Mouse (Mus musculus): ENCODE measurements at regions not wholly inside any gene's neighbourhood (a gene's known extent, or its start where the extent isn't known, plus 50 kb on each side); places are given as distances from the start of the nearest gene placed in this dataset.
"Not testable (repeated sequence)": the region's sequence is repeated elsewhere in the genome, so short reads cannot be mapped to it uniquely, and the experiment has no call there.

DNA sequence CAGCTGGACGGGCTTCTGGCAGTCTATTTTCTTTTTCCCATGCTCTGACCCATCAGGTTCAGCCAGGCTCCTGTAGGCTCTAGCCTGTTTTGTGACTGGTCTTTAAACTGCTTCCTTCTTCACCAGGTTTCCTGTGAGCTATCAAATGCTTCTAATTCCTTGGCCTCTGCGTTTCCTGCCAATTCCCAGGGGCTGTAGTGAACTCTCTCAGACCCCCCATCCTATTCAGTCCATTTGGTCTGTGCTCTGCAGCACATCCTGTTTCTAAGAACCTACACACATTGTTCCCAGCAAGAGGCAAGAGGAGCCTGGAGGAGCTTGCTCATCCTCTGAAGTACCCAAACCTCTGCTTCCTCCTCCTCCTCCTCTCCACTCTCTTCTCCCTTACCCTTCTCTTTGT lies 209.3 kb downstream of the Ankrd50 start:
- H3K27ac ChIP-seq: no peak overlapping the region
- DNase-seq (ENCODE audit: low spot score) (no peak), ATAC-seq (ENCODE audit: low FRiP score) (no peak)
- H3K4me3 ChIP-seq (replicated peaks; ENCODE audit: low read length): no peak overlapping the region
- H3K27me3 ChIP-seq (ENCODE audit: control insufficient read depth, insufficient read depth, low read length): no peaks in the 10 kb centered on the region
- no peak overlapping the region for H3K4me2 ChIP-seq (replicated peaks)
- H3K4me1 ChIP-seq (replicated peaks; ENCODE audit: control insufficient read depth, insufficient read depth, low read length): no peaks in the 10 kb centered on the region
- H3K36me3 ChIP-seq (replicated peaks; ENCODE audit: control insufficient read depth, insufficient read depth): no peaks in the 10 kb centered on the region
- H3K9me3 ChIP-seq (ENCODE audit: control insufficient read depth, low read length): no peaks in the 10 kb centered on the region
- no peak overlapping the region for H3K9ac ChIP-seq
- WGBS: 61% methylated on average over 2 of the region's 2 CpGs

DNA sequence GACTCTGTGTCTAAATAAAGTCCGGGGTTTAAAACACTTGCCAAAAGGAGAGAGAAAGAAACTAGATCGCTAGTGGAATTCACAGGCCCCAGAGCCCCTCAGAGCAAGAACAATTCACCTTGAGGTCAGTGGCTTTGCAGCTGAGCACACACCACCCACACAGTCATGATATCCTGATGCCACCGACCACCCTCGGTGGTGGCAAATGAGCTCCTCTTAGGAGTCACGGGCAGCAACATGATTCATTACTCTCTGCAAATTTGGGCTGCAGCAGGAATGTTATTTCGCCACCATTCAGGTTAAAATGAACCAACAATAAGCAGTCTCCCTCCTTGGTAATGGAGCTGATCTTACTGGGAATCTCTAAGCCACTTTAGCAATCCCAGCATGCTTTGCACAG lies 213.9 kb downstream of the Ankrd50 start:
- Histone ChIP-seq H3K27ac (no peak overlapping the region), H3K4me3 (replicated peaks; ENCODE audit: low read length) (no peak overlapping the region), H3K36me3 (replicated peaks; ENCODE audit: control insufficient read depth, insufficient read depth) (no peaks in the 10 kb centered on the region), H3K4me2 (replicated peaks) (no peak overlapping the region), H3K9me3 (ENCODE audit: control insufficient read depth, low read length) (no peaks in the 10 kb centered on the region; the same call in 1 of the 2 replicates), H3K9ac (no peak overlapping the region), H3K27me3 (ENCODE audit: control insufficient read depth, insufficient read depth, low read length) (no peaks in the 10 kb centered on the region), H3K4me1 (replicated peaks; ENCODE audit: control insufficient read depth, insufficient read depth, low read length) (no peaks in the 10 kb centered on the region)
- DNase-seq (ENCODE audit: low spot score) (no peak), ATAC-seq (ENCODE audit: low FRiP score) (no peak)
- WGBS: 74% methylated on average over 6 of the region's 6 CpGs

DNA sequence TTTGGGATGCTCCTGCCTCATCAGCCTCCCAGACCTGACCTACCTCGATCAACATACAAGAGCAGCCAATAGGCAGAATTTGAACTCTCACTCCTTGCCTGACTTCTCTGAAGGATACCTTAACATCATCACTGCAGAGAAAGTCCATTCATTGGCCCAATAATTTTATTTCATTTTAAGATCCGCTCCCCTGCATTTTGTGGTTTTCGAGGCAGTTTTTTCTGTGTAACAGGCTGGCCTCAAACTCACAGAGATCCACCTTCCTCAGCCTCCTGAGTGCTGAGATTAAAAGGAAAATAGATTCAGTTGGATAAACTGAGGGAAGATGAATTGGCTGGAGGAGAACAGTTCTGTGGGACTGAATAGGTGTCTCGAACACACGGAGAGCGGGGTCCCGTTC lies 216.4 kb downstream of the Ankrd50 start:
- ATAC-seq (ENCODE audit: low FRiP score) (no peak), DNase-seq (ENCODE audit: low spot score) (no peak)
- H3K27ac ChIP-seq: no peak overlapping the region
- no peaks in the 10 kb centered on the region for H3K27me3 ChIP-seq (ENCODE audit: control insufficient read depth, insufficient read depth, low read length)
- no peaks in the 10 kb centered on the region; the same call in 1 of the 2 replicates for H3K9me3 ChIP-seq (ENCODE audit: control insufficient read depth, low read length)
- H3K36me3 ChIP-seq (replicated peaks; ENCODE audit: control insufficient read depth, insufficient read depth): no peaks in the 10 kb centered on the region
- no peak overlapping the region for H3K4me3 ChIP-seq (replicated peaks; ENCODE audit: low read length)
- no peak overlapping the region for H3K9ac ChIP-seq
- H3K4me2 ChIP-seq (replicated peaks): no peak overlapping the region
- WGBS: 97% methylated on average over 7 of the region's 7 CpGs
- 0 out of 2 replicates have a peak, but pooled peaks cover 1% of the 10 kb centered on the region for H3K4me1 ChIP-seq (replicated peaks; ENCODE audit: control insufficient read depth, insufficient read depth, low read length)

DNA sequence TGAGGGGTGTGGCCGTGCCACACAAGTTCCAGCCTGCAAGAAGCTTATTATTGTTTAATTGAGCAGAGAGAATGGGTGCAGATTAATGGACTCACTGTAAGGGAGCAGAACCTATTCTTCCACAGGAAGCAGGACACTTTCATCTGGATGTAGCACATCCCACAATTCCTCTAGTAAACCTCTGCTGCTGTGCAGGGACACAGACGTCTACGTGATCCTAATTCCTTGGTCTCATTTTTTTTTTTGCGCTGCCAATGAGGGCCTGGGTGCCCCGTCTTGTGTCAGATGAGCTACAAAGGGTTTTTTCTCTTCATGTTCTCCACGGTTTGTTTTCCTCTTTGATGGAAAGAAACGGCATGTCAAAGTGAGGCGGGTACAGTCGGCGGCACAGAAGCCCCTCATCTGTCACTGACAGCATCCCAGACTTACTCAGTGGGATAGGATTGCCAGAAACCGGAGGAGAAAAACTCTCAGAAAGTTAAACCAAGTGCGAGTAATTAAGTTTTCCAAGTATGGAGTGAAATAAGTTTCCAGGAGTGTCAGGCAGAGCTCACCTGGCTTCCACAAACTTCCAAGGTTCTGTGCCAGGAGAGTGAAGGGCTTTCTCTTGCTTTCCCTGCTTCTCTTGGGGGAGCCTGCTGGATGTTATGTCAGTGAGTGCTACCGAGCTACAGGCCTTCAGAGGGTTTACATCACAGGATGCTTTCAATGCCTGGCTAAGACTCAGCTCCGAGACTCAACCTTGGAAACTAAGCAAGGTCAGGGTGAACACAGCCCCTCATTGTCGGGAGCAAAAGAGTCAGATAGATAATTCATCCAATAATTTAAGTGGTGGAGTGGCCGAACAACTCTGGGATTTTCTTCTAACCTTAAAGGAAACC lies 221.1 kb downstream of the Ankrd50 start:
- H3K4me3 ChIP-seq (replicated peaks; ENCODE audit: low read length): no peak overlapping the region
- ATAC-seq (ENCODE audit: low FRiP score): peak; percentile 36; the same call in 1 of the 2 replicates
- H3K4me2 ChIP-seq (replicated peaks): no peak overlapping the region
- DNase-seq (ENCODE audit: low spot score): no peak
- H3K9me3 ChIP-seq (ENCODE audit: control insufficient read depth, low read length): no peaks in the 10 kb centered on the region; the same call in 1 of the 2 replicates
- H3K27me3 ChIP-seq (ENCODE audit: control insufficient read depth, insufficient read depth, low read length): no peaks in the 10 kb centered on the region
- H3K27ac ChIP-seq: no peak overlapping the region
- H3K9ac ChIP-seq: no peak overlapping the region
- peaks cover 8% of the 10 kb centered on the region for H3K4me1 ChIP-seq (replicated peaks; ENCODE audit: control insufficient read depth, insufficient read depth, low read length)
- WGBS: 18% methylated on average over 16 of the region's 16 CpGs
- no peaks in the 10 kb centered on the region for H3K36me3 ChIP-seq (replicated peaks; ENCODE audit: control insufficient read depth, insufficient read depth)

DNA sequence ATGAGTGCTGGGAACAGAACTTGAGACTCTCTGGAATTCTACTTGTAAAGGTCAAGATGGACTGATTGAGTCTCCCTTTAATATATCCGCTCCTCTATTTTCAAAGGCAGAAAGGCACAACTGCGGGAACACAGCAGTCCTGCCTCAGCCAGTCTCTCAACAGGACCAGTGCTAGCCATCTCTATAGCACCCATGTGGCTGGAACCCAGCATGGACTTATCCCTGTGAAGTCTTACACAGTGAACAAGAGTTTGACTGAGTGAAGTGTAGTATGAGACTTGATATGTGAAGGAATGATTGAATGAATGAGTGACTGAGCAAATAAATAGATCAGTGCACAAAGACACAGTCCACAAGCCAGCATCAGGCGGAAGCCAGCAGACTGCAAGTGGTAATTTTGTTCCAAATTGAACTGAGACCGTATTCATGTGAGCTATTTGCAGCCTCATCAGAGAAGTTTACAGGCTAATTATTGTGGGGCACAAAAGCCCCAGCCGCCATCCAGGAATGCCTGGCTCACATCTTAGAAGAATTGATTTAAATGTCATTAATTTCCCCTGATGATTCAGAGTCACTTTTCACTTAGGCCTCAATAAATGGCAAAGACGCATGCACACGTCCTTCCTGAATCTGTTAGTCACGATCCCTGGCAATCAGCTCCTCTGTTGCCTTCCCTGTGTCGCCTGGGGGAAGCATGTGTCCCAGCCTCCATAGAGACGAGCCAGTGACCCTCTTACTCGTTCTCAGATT lies 223.1 kb downstream of the Ankrd50 start:
- peak; percentile 58 for ATAC-seq (ENCODE audit: low FRiP score)
- 30% methylated on average over 11 of the region's 11 CpGs for WGBS
- H3K27ac ChIP-seq: no peak overlapping the region; the same call in 1 of the 2 replicates

DNA sequence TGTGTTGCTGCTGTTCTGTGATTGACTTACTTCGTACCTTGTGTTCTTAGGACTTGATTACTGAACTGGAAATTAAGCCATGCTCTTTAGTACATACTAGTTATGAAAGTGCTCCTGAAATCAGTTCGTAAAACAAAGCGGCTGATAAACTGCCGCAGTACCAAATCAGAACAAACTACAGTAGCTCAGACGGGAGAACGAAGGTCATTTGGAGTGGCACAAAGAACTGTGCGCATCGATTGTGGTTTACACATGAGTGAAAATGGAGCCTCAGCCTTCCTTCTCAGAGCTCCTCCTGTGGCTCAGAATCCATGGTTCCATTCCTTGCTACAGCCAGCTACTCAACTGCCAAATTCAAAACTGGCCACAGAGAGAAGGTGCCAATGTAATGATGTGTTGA lies 225.4 kb downstream of the Ankrd50 start:
- 94% methylated on average over 8 of the region's 8 CpGs for WGBS
- H3K9ac ChIP-seq; H3K27ac ChIP-seq; H3K36me3 ChIP-seq (replicated peaks; ENCODE audit: control insufficient read depth, insufficient read depth); H3K27me3 ChIP-seq (ENCODE audit: control insufficient read depth, insufficient read depth, low read length); DNase-seq (ENCODE audit: low spot score); H3K4me2 ChIP-seq (replicated peaks); H3K4me3 ChIP-seq (replicated peaks; ENCODE audit: low read length); ATAC-seq (ENCODE audit: low FRiP score); H3K9me3 ChIP-seq (ENCODE audit: control insufficient read depth, low read length): not testable (repeated sequence)
- H3K4me1 ChIP-seq (replicated peaks; ENCODE audit: control insufficient read depth, insufficient read depth, low read length): peaks cover 15% of the 10 kb centered on the region

More for the DNA sequence above, 223.1 kb downstream of the Ankrd50 start:
- peak; percentile 39 for DNase-seq (ENCODE audit: low spot score)
- Histone ChIP-seq H3K9ac (no peak overlapping the region), H3K4me1 (replicated peaks; ENCODE audit: control insufficient read depth, insufficient read depth, low read length) (peaks cover 15% of the 10 kb centered on the region), H3K36me3 (replicated peaks; ENCODE audit: control insufficient read depth, insufficient read depth) (no peaks in the 10 kb centered on the region), H3K4me3 (replicated peaks; ENCODE audit: low read length) (no peak overlapping the region), H3K27me3 (ENCODE audit: control insufficient read depth, insufficient read depth, low read length) (no peaks in the 10 kb centered on the region), H3K9me3 (ENCODE audit: control insufficient read depth, low read length) (no peaks in the 10 kb centered on the region; the same call in 1 of the 2 replicates), H3K4me2 (replicated peaks) (no peak overlapping the region)

DNA sequence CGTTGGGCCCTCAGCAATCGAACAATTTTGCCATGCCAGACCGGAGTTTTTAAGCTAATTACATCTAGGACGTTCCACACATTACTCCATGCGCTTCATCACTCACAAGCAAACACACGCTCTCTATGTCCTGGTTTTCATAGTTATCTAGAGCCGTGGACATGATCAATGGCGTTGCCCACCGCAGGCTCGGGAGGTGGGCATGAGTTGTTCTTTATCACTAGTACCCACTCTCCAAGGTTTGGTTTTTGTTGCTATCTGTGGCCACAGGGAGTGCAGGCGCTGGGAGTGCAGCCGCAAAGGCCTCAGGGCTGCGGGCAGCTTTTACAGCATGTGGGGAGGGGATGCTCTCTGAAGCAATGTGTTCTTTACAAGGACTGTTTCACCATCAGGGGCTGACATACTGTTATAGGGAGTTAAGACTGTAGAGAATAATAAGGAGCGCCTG lies 226.8 kb downstream of the Ankrd50 start:
- Histone ChIP-seq H3K4me1 (replicated peaks; ENCODE audit: control insufficient read depth, insufficient read depth, low read length) (peaks cover 10% of the 10 kb centered on the region), H3K4me3 (replicated peaks; ENCODE audit: low read length) (no peak overlapping the region), H3K4me2 (replicated peaks) (no peak overlapping the region), H3K9me3 (ENCODE audit: control insufficient read depth, low read length) (no peaks in the 10 kb centered on the region), H3K36me3 (replicated peaks; ENCODE audit: control insufficient read depth, insufficient read depth) (no peaks in the 10 kb centered on the region), H3K27ac (no peak overlapping the region), H3K27me3 (ENCODE audit: control insufficient read depth, insufficient read depth, low read length) (no peaks in the 10 kb centered on the region), H3K9ac (no peak overlapping the region)
- DNase-seq (ENCODE audit: low spot score) (no peak), ATAC-seq (ENCODE audit: low FRiP score) (no peak)
- WGBS: 64% methylated on average over 14 of the region's 14 CpGs

DNA sequence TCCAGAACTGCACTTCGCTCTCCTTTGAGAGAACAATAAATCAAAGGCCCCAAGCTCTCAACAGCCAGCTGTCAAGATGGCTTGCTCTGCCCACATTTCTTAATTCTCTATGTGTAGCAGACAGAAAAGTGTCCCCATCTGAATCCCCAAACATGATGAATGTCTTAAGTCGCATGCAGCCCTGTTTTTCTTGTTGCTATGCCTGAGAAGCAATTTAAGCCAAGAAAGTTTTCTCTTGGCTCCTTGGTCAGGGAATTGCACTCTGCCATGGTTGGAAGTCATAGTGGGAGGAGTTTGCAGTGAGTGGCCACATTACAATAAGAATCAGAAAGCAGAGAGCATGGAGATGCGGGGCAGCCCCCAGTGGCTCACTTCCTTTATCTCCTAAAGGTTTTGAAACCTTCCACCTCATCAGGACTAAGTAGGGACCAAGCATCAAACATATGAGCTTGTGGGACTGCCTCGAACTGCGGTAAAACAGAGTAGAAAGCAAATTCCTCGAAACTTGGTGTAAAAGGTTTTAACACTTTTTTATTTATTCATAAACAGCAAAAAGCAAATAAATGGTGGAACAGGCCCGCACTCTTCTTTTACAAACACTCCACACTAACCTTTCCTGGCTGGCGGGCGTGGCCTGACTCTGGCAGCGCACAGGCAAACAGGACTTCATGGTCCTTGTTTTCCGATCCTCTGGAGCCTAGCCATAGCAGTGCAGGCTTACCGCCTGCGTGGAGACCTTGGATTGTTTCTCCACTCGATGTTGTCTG lies 227.4 kb downstream of the Ankrd50 start:
- 52% methylated on average over 14 of the region's 14 CpGs for WGBS

DNA sequence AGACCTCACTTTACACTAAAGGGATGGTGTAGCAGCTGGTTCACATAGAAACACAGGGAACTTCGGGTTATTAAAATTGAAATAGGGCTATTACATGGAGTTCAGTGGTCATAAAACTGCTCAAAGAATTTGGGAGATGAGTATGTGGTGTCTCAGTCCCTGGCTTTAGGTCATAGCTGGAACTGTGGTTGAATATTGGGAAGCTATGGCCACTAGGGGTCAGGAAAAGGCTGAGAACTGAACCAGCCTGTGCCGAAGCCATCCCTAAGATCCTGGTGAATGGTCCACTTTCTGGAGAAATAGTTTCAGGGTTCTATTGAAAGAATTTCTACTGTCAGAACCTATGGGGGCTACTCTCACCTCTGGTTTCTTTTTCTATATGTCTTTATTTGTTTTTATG lies 229.0 kb downstream of the Ankrd50 start:
- ATAC-seq (ENCODE audit: low FRiP score): 0 out of 2 replicates have a peak, but pooled peaks have one; percentile 64
- 8% methylated on average over 2 of the region's 2 CpGs for WGBS
- Histone ChIP-seq H3K27ac (no peak overlapping the region), H3K9ac (no peak overlapping the region), H3K4me2 (replicated peaks) (no peak overlapping the region), H3K9me3 (ENCODE audit: control insufficient read depth, low read length) (no peaks in the 10 kb centered on the region), H3K27me3 (ENCODE audit: control insufficient read depth, insufficient read depth, low read length) (no peaks in the 10 kb centered on the region), H3K4me3 (replicated peaks; ENCODE audit: low read length) (no peak overlapping the region), H3K4me1 (replicated peaks; ENCODE audit: control insufficient read depth, insufficient read depth, low read length) (0 out of 2 replicates have a peak, but pooled peaks cover 7% of the 10 kb centered on the region), H3K36me3 (replicated peaks; ENCODE audit: control insufficient read depth, insufficient read depth) (no peaks in the 10 kb centered on the region)
- DNase-seq (ENCODE audit: low spot score): peak; percentile 73

More for the DNA sequence above, 227.4 kb downstream of the Ankrd50 start:
- H3K9ac ChIP-seq: no peak overlapping the region
- no peaks in the 10 kb centered on the region for H3K27me3 ChIP-seq (ENCODE audit: control insufficient read depth, insufficient read depth, low read length)
- DNase-seq (ENCODE audit: low spot score): no peak
- H3K27ac ChIP-seq: no peak overlapping the region
- no peak overlapping the region for H3K4me2 ChIP-seq (replicated peaks)
- H3K4me3 ChIP-seq (replicated peaks; ENCODE audit: low read length): no peak overlapping the region
- H3K9me3 ChIP-seq (ENCODE audit: control insufficient read depth, low read length): no peaks in the 10 kb centered on the region
- no peak for ATAC-seq (ENCODE audit: low FRiP score)
- H3K36me3 ChIP-seq (replicated peaks; ENCODE audit: control insufficient read depth, insufficient read depth): no peaks in the 10 kb centered on the region
- H3K4me1 ChIP-seq (replicated peaks; ENCODE audit: control insufficient read depth, insufficient read depth, low read length): peaks cover 7% of the 10 kb centered on the region

All from hindbrain, embryonic 14.5 days (tissue).